Mouse (Mus musculus): ENCODE measurements at regions not wholly inside any gene's neighbourhood (a gene's known extent, or its start where the extent isn't known, plus 50 kb on each side); places are given as distances from the start of the nearest gene placed in this dataset.

- no peak for TF ChIP-seq CTCF (IDR thresholded peaks at IDR 0.05; ENCODE audit: control insufficient read depth, insufficient read depth, low read length)
- TF ChIP-seq POLR2A (IDR thresholded peaks at IDR 0.05; ENCODE audit: borderline replicate concordance, control insufficient read depth, low read depth, low read length), result no peak
Observed at GRCm38 (mm10) chr10:17356041-17356440, 367.0 kb upstream of the Cited2 start.

All from bone marrow, adult 2 months (tissue).